Mouse (Mus musculus): ENCODE results near the gene Zbtb41.

- TF ChIP-seq USF2 (IDR thresholded peaks at IDR 0.05; ENCODE audit: borderline replicate concordance in 1 of 2, insufficient read depth in 1 of 2, low read depth in 1 of 2, low read length in 2 of 2) (no peak), MYC (IDR thresholded peaks at IDR 0.05; ENCODE audit: low read depth, low read length) (no peak), ZKSCAN1 (IDR thresholded peaks at IDR 0.05; ENCODE audit: low read depth, low read length) (no peak), CTCF (IDR thresholded peaks at IDR 0.05 in 2 of 3, conservative IDR thresholded peaks at IDR 0.05 in 1 of 3; ENCODE audit: control insufficient read depth in 1 of 3, insufficient read depth in 1 of 3, low read depth in 2 of 3, low read length in 3 of 3, poor library complexity in 1 of 3, severe bottlenecking in 1 of 3) (no peak), USF1 (IDR thresholded peaks at IDR 0.05; ENCODE audit: low read depth, low read length) (peak; percentile 29; the same call in 1 of the 2 replicates), KAT2A (conservative IDR thresholded peaks at IDR 0.05; ENCODE audit: low read depth, low read length) (no peak), GATA1 (IDR thresholded peaks at IDR 0.05; ENCODE audit: low read depth, low read length) (no peak), TCF12 (IDR thresholded peaks at IDR 0.05; ENCODE audit: low read depth, low read length) (no peak), ZC3H11A (IDR thresholded peaks at IDR 0.05; ENCODE audit: low read depth, low read length) (no peak), HCFC1 (IDR thresholded peaks at IDR 0.05; ENCODE audit: low read depth, low read length) (no peak), ELF1 (IDR thresholded peaks at IDR 0.05; ENCODE audit: low read depth, low read length) (no peak)
Measured at GRCm38 (mm10) chr1:139376638-139377286, 45.3 kb upstream of the Zbtb41 start, which contains the start of gene Crb1.

Measured in MEL (cell line).